Mouse (Mus musculus): ENCODE results near the gene Baiap2l2.

- TF ChIP-seq GATA1 (IDR thresholded peaks at IDR 0.05; ENCODE audit: low read length) (no peak), TAL1 (IDR thresholded peaks at IDR 0.05; ENCODE audit: low read length) (no peak)
These were observed 35.1 kb downstream of the Baiap2l2 start for GRCm38 (mm10) chr15:79250236-79250635.

Data from erythroblast, embryonic 14.5 days (primary cell).